Mouse (Mus musculus) bone marrow, adult 2 months (tissue): Measurements from ENCODE around the gene Tnnc1.

Source experiments
- CTCF ChIP-seq: fragments of 200-500 bp; IDR thresholded peaks from 2 replicates; pipeline ENCODE4 v1.5.1; 2011; ENCODE audit warnings: low read length, control low read depth; ENCODE audit not compliant: control insufficient read depth, insufficient read depth
- POLR2A ChIP-seq: fragments of 200-500 bp; IDR thresholded peaks from 2 replicates; pipeline ENCODE4 v1.6.1; 2011; ENCODE audit warnings: low read depth, mild to moderate bottlenecking, control low read depth, low read length, borderline replicate concordance; ENCODE audit not compliant: control insufficient read depth

- TF ChIP-seq CTCF (no peak), POLR2A (no peak)
These were observed 13.7 kb upstream of the Tnnc1 start for GRCm38 (mm10) chr14:31194441-31194840.
